Mouse (Mus musculus): ENCODE results near the gene Smarca2. TPM values are rescaled to one million over a fixed set of nuclear protein-coding genes. Genes with fewer than 3 reads are reported as not detected.

Smarca2 gene
- polyA plus RNA-seq, 1 experiment = 58.9 TPM

DNA sequence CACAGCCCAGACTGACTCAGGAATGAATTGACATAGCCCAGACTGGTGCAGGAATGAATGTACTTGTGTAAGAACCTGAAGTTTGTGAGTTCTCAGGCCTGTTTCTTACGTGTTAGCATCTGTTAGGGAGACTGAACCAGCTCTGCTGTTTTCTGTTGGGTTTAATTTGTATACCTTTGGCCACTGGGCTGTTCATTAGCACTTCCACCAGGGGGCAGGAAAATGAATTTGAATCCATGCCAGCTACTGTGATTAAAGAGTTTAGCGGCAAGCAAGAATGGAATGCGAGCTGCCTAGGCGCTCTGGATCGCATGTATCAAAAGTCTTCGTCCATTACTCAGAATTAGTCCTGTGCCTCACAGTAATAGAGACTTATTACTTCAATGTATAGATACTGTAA, 113.4 kb downstream of the Smarca2 start:
- no peak overlapping the region for H3K4me3 ChIP-seq (ENCODE audit: insufficient read depth, low read length)
- TF ChIP-seq POLR2A (IDR thresholded peaks at IDR 0.05; ENCODE audit: borderline replicate concordance, low read depth, low read length) = no peak
- no peak; the same call in 1 of the 2 replicates for TF ChIP-seq CTCF (IDR thresholded peaks at IDR 0.05; ENCODE audit: low read depth, low read length)
- no peaks in the 10 kb centered on the region for H3K4me1 ChIP-seq (ENCODE audit: control insufficient read depth, insufficient read depth, low read length)
- H3K27ac ChIP-seq (ENCODE audit: insufficient read depth, low read depth, low read length) = no peak overlapping the region

DNA sequence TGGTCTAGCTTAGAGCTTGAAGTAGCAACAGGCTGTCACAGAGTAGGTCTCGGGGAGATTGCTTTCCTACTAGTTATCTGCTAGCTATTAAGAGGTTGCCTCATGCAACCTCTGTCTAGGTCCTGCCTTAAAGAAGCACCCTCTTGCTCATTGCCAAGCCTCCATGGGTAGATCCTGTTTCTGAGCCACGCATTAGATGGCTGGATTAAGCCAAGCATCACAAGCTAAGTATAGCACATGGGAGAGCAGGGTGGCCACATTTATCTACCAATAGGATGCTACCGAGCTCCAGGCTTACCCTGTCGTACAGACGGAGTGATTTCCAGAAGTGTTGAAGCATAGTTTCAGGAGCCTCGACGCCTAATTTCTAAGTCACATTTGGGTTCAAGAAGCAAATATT, 114.3 kb downstream of the Smarca2 start:
- no peak overlapping the region for H3K4me3 ChIP-seq (ENCODE audit: insufficient read depth, low read length)
- TF ChIP-seq POLR2A (IDR thresholded peaks at IDR 0.05; ENCODE audit: borderline replicate concordance, low read depth, low read length) = no peak
- no peak for TF ChIP-seq CTCF (IDR thresholded peaks at IDR 0.05; ENCODE audit: low read depth, low read length)
- no peaks in the 10 kb centered on the region for H3K4me1 ChIP-seq (ENCODE audit: control insufficient read depth, insufficient read depth, low read length)
- no peak overlapping the region for H3K27ac ChIP-seq (ENCODE audit: insufficient read depth, low read depth, low read length)

DNA sequence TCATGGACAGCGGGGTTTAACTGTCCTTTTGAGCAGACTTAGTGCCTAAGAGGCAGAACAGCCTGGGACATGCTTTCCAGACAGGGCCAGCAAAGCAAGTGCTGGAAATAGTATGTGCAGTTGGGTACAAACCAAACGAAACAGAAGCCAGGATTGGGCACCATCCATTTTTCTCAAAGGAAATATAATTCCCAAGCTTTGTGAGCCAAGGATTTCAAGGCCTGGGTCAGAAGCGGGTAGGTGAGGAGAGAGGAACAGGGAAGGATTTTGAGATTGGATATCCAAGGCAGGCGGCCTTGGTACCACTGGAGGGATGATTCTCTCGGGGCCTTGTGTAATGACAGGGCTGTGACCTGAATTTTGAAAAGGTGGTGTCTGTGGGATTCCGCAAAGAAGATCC, 116.9 kb downstream of the Smarca2 start:
- TF ChIP-seq POLR2A (IDR thresholded peaks at IDR 0.05; ENCODE audit: borderline replicate concordance, low read depth, low read length) (no peak), CTCF (IDR thresholded peaks at IDR 0.05; ENCODE audit: low read depth, low read length) (no peak)

GRCm38 (mm10) chr19:26723899-26724298, 119.0 kb downstream of the Smarca2 start:
- Histone ChIP-seq H3K27ac (ENCODE audit: insufficient read depth, low read depth, low read length) (no peak overlapping the region), H3K4me1 (ENCODE audit: control insufficient read depth, insufficient read depth, low read length) (no peaks in the 10 kb centered on the region), H3K4me3 (ENCODE audit: insufficient read depth, low read length) (no peak overlapping the region)
- TF ChIP-seq CTCF (IDR thresholded peaks at IDR 0.05; ENCODE audit: low read depth, low read length) (no peak), POLR2A (IDR thresholded peaks at IDR 0.05; ENCODE audit: borderline replicate concordance, low read depth, low read length) (no peak)

More for the DNA sequence above, 116.9 kb downstream of the Smarca2 start:
- no peaks in the 10 kb centered on the region for H3K4me1 ChIP-seq (ENCODE audit: control insufficient read depth, insufficient read depth, low read length)
- H3K27ac ChIP-seq (ENCODE audit: insufficient read depth, low read depth, low read length) = no peak overlapping the region
- no peak overlapping the region for H3K4me3 ChIP-seq (ENCODE audit: insufficient read depth, low read length)

DNA sequence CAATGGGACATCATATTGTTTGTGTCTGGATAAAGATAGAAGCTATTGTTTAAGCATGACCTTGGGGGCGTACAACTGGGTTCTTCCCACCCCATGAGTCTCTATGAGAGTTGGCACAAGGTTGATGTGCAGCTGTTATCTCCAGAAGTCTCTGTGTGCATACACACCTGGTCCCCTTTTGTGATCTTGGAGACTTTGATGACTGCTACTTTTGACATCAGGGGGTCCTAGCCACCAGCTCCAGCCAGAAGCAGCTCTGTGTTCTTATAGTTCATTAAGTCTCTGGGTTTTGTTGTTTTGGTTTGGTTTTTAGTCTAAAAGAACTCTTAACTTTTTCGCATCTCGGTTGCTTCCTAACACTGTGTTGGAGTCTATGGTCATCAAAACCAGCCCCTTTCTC, 119.8 kb downstream of the Smarca2 start:
- no peak overlapping the region for H3K4me3 ChIP-seq (ENCODE audit: insufficient read depth, low read length)
- no peak overlapping the region for H3K27ac ChIP-seq (ENCODE audit: insufficient read depth, low read depth, low read length)
- H3K4me1 ChIP-seq (ENCODE audit: control insufficient read depth, insufficient read depth, low read length) = no peaks in the 10 kb centered on the region
- no peak for TF ChIP-seq CTCF (IDR thresholded peaks at IDR 0.05; ENCODE audit: low read depth, low read length)
- TF ChIP-seq POLR2A (IDR thresholded peaks at IDR 0.05; ENCODE audit: borderline replicate concordance, low read depth, low read length) = no peak

DNA sequence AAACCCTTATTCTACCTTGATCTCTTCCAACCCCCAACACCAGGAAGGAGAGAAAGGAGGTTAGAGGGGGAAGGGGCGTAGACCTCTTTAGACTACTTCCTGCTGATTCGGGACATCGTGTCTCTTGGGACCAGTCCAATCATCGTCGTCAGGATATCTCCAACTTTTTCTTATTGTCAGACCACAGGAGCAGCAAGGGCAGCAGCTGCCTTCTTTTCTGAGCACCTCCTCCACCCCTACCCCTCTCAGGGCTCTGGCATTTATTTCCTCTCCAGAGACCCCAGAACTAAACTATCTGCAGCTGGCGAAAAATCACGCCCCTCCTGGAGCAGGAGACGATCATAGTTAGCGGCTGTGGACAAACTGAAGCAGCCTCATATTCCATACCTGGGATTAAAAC, 122.9 kb downstream of the Smarca2 start:
- Histone ChIP-seq H3K27ac (ENCODE audit: insufficient read depth, low read depth, low read length) (no peak overlapping the region), H3K4me1 (ENCODE audit: control insufficient read depth, insufficient read depth, low read length) (no peaks in the 10 kb centered on the region), H3K4me3 (ENCODE audit: insufficient read depth, low read length) (no peak overlapping the region)
- TF ChIP-seq CTCF (IDR thresholded peaks at IDR 0.05; ENCODE audit: low read depth, low read length) (no peak), POLR2A (IDR thresholded peaks at IDR 0.05; ENCODE audit: borderline replicate concordance, low read depth, low read length) (no peak)

GRCm38 (mm10) chr19:26730486-26730885, 125.6 kb downstream of the Smarca2 start:
- TF ChIP-seq CTCF (IDR thresholded peaks at IDR 0.05; ENCODE audit: low read depth, low read length) (no peak), POLR2A (IDR thresholded peaks at IDR 0.05; ENCODE audit: borderline replicate concordance, low read depth, low read length) (no peak)
- H3K4me1 ChIP-seq (ENCODE audit: control insufficient read depth, insufficient read depth, low read length) = peaks cover 2% of the 10 kb centered on the region; the same call in 1 of the 2 replicates

DNA sequence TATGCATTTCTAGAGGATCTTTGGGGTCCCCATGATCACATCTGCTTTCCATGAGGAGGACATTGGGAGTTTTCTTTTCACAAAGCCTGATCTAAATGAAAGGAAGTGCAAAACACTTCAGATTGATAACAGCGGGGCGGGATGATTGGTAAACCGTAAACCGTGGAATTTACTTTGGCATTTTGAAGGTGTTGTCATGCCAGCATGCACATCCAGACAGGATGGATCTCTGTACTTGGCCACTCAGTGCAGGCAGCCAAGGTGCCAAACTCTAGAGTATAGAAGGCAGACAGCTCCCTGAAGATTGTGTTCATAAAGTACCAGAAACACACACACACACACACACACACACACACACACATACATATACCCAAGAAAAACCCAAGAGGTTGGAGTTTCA, 126.3 kb downstream of the Smarca2 start:
- no peak for TF ChIP-seq CTCF (IDR thresholded peaks at IDR 0.05; ENCODE audit: low read depth, low read length)
- no peak for TF ChIP-seq POLR2A (IDR thresholded peaks at IDR 0.05; ENCODE audit: borderline replicate concordance, low read depth, low read length)
- H3K4me1 ChIP-seq (ENCODE audit: control insufficient read depth, insufficient read depth, low read length) = peaks cover 2% of the 10 kb centered on the region; the same call in 1 of the 2 replicates
- H3K27ac ChIP-seq (ENCODE audit: insufficient read depth, low read depth, low read length) = no peak overlapping the region
- H3K4me3 ChIP-seq (ENCODE audit: insufficient read depth, low read length) = no peak overlapping the region

More at GRCm38 (mm10) chr19:26730486-26730885, 125.6 kb downstream of the Smarca2 start:
- H3K4me3 ChIP-seq (ENCODE audit: insufficient read depth, low read length) = no peak overlapping the region
- H3K27ac ChIP-seq (ENCODE audit: insufficient read depth, low read depth, low read length) = no peak overlapping the region

- Histone ChIP-seq H3K4me3 (ENCODE audit: insufficient read depth, low read length) (no peak overlapping the region), H3K27ac (ENCODE audit: insufficient read depth, low read depth, low read length) (no peak overlapping the region), H3K4me1 (ENCODE audit: control insufficient read depth, insufficient read depth, low read length) (peaks cover 2% of the 10 kb centered on the region; the same call in 1 of the 2 replicates)
- TF ChIP-seq POLR2A (IDR thresholded peaks at IDR 0.05; ENCODE audit: borderline replicate concordance, low read depth, low read length) (no peak), CTCF (IDR thresholded peaks at IDR 0.05; ENCODE audit: low read depth, low read length) (no peak)
Measured at GRCm38 (mm10) chr19:26731809-26732208, 127.0 kb downstream of the Smarca2 start.

DNA sequence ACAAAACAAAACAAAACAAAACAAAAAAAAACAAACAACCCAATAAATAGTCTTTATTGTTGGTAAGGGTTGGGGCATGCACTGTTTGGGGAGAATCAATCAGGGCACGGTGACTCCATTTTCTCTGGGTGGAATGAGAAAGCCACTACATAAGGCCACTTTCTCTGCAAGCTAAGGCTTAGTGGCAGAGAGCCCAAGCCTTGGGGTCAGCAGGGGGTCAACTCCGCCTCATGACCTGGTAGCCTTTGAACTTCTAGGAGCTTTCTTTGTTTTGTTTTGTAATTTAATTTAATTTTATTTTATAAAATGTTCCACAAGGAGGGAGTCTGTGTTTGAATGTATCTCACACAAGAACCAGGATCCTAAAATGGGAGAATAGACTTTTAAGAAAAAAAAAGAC, 128.2 kb downstream of the Smarca2 start:
- H3K4me3 ChIP-seq (ENCODE audit: insufficient read depth, low read length) = no peak overlapping the region
- TF ChIP-seq POLR2A (IDR thresholded peaks at IDR 0.05; ENCODE audit: borderline replicate concordance, low read depth, low read length) (no peak), CTCF (IDR thresholded peaks at IDR 0.05; ENCODE audit: low read depth, low read length) (no peak)

More for the DNA sequence above, 128.2 kb downstream of the Smarca2 start:
- Histone ChIP-seq H3K27ac (ENCODE audit: insufficient read depth, low read depth, low read length) (no peak overlapping the region), H3K4me1 (ENCODE audit: control insufficient read depth, insufficient read depth, low read length) (peaks cover 2% of the 10 kb centered on the region; the same call in 1 of the 2 replicates)

Data from bone marrow macrophage, adult 2 months (primary cell).